Mouse (Mus musculus) intestine, embryonic 15.5 days (tissue): ENCODE measurements around the gene Zc3hav1. TPM values are rescaled to one million over a fixed set of nuclear protein-coding genes. Genes with fewer than 3 reads are reported as not detected.

Source experiments
- ATAC-seq: fragments of 200-750 bp; cut with Nextera tagmentation; 2 replicates; pipeline ENCODE4 v1.8.0; 2017; ENCODE audit warnings: moderate TSS enrichment, moderate library complexity
- H3K27ac ChIP-seq: fragments of 300-500 bp; sonication (generic); 2 replicates; pipeline ENCODE4 v1.5.1; 2015; ENCODE audit warnings: mild to moderate bottlenecking, inconsistent platforms
- H3K27me3 ChIP-seq: fragments of 300-500 bp; sonication (generic); replicated peaks from 2 replicates; pipeline ENCODE4 v1.6.1; 2015; ENCODE audit warnings: inconsistent platforms
- H3K36me3 ChIP-seq: fragments of 300-500 bp; sonication (generic); 2 replicates; pipeline ENCODE4 v1.6.1; 2015; ENCODE audit warnings: inconsistent platforms
- H3K4me1 ChIP-seq: fragments of 300-500 bp; sonication (generic); replicated peaks from 2 replicates; pipeline ENCODE4 v1.6.1; 2015; ENCODE audit warnings: inconsistent platforms
- H3K4me2 ChIP-seq: fragments of 300-500 bp; sonication (generic); replicated peaks from 2 replicates; pipeline ENCODE4 v1.6.1; 2015; ENCODE audit warnings: mild to moderate bottlenecking, inconsistent platforms
- H3K4me3 ChIP-seq: fragments of 300-500 bp; sonication (generic); replicated peaks from 2 replicates; pipeline ENCODE4 v1.5.1; 2015; ENCODE audit warnings: inconsistent platforms
- H3K9ac ChIP-seq: fragments of 300-500 bp; sonication (generic); 2 replicates; pipeline ENCODE4 v1.6.1; 2015; ENCODE audit warnings: inconsistent platforms
- H3K9me3 ChIP-seq: fragments of 300-500 bp; sonication (generic); 2 replicates; pipeline ENCODE4 v1.6.1; 2016; ENCODE audit warnings: inconsistent platforms
- WGBS: fragments of 180-500 bp; shearing (Covaris S2); methylation state at CpG from one replicate; pipeline ENCODE4 v1.1.7; 2015; 5-methylcytosine and 5-hydroxymethylcytosine counted together
- polyA plus RNA-seq: library from polyadenylated mRNA; unstranded; fragments of >200 nt; fragmentation: Nextera tagmentation; extraction: Ambion mirVana; gene quantifications from 2 replicates; pipeline ENCODE4 v1.2.1, GENCODE M21; 2015

Zc3hav1 gene
- polyA plus RNA-seq = 13.9 and 15.2 TPM in 2 replicates

DNA sequence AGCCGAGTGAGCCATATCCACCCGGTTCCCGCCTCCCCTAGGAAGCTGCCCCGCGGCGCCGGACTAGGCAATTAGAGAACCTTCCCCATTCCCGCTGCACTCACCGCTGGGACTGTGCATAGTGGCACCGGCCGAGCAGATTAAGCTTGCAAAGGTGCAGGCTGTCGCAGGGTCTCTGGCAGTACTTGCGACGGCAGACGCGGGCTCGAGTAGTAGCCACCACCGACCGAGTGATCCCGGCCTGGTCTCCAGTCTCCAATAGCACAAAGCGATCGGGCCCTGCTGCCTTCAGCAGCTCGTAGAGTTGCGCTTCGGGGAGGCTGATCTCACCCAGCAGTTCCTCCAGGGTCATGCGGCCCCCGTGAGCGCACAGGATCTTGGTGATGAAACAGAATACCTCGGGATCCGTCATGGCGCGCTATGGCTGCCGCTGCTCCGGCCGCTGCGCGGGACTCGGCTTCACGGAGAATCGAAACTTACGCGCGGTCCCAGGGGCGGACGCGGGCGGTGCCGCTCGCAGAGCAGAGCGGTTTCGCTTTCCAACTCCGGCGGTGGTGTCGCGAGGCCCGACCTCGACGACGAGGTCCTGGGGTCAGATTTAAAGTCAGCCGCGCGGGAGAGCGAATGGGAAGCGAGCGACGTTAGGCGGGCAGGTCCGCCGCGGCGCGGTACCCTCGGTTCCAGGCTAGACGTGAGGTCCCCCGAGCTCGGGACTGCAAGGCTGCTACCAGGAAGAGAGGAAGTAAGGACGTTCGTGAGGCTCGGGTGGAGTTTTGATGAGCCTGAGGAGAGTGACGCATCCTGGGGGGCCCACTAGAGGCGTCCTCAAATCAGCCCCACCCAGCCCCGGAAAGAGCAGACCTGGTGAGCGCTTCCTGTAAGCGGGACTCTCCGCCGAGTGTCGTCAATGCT is at the start of gene Zc3hav1:
TSS of gene Zc3hav1 (minus strand) at position 793 of the 912 bp plus-strand sequence.
- H3K27ac ChIP-seq = peak within 1 kb of the TSS; percentile 79
- no peaks in the 10 kb centered on the region for H3K9me3 ChIP-seq
- peak; percentile 95 for ATAC-seq
- under 1% methylated on average over 87 of the region's 87 CpGs for WGBS
- peak within 1 kb of the TSS; percentile 82 for H3K4me2 ChIP-seq
- H3K4me3 ChIP-seq = peak within 1 kb of the TSS; percentile 63
- no peaks in the 10 kb centered on the region for H3K36me3 ChIP-seq
- peaks cover 5% of the 10 kb centered on the region for H3K27me3 ChIP-seq
- peaks cover 12% of the 10 kb centered on the region; the same call in 1 of the 2 replicates for H3K4me1 ChIP-seq
- H3K9ac ChIP-seq = peak within 1 kb of the TSS; percentile 60

GRCm38 (mm10) chr6:38389671-38390070 is 35.3 kb upstream of the Zc3hav1 start:
- Histone ChIP-seq H3K27ac (no peak overlapping the region), H3K4me3 (no peak overlapping the region), H3K4me2 (no peak overlapping the region), H3K4me1 (no peaks in the 10 kb centered on the region), H3K36me3 (no peaks in the 10 kb centered on the region), H3K27me3 (no peaks in the 10 kb centered on the region), H3K9ac (no peak overlapping the region), H3K9me3 (no peaks in the 10 kb centered on the region)
- WGBS = 84% methylated on average over 3 of the region's 3 CpGs
- no peak for ATAC-seq

GRCm38 (mm10) chr6:38381129-38381771 is 26.8 kb upstream of the Zc3hav1 start, which contains the start of gene Ttc26:
Ttc26 (plus strand) TSS chr6:38381469.
- ATAC-seq = peak; percentile 95
- Histone ChIP-seq H3K27ac (no peak within 1 kb of the TSS), H3K4me1 (no peaks in the 10 kb centered on the region), H3K9me3 (no peaks in the 10 kb centered on the region), H3K27me3 (no peaks in the 10 kb centered on the region), H3K9ac (peak within 1 kb of the TSS; percentile 54), H3K4me3 (peak within 1 kb of the TSS; percentile 62), H3K36me3 (no peaks in the 10 kb centered on the region), H3K4me2 (peak within 1 kb of the TSS; percentile 79)
- under 1% methylated on average over 26 of the region's 26 CpGs for WGBS

GRCm38 (mm10) chr6:38380764-38381128 is 26.3 kb upstream of the Zc3hav1 start:
- no peaks in the 10 kb centered on the region for H3K27me3 ChIP-seq
- peak overlapping the region; percentile 54 for H3K9ac ChIP-seq
- H3K4me1 ChIP-seq = no peaks in the 10 kb centered on the region
- no peaks in the 10 kb centered on the region for H3K9me3 ChIP-seq
- H3K27ac ChIP-seq = no peak overlapping the region
- H3K36me3 ChIP-seq = no peaks in the 10 kb centered on the region
- H3K4me3 ChIP-seq = peak overlapping the region; percentile 62
- ATAC-seq = no peak
- 2% methylated on average over 4 of the region's 4 CpGs for WGBS
- peak overlapping the region; percentile 79 for H3K4me2 ChIP-seq

DNA sequence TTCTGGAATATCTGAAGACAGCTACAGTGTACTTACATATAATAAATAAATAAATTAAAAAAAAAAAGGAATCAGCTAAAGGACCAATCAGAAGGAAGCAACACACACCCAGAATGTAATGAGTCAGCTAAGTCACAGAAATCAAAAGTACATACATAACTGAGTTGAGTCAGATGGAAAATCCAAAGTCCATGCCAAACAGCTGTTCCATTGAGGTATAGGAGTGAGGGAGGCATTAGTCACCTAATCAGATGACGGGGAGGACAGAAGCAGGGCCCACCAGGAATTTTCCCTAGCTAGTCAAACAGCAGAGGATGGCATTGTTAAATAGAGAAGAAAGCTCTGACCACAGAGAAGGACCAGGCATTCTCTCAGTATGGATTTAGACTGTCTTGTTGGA is 19.9 kb upstream of the Zc3hav1 start:
- no peak overlapping the region for H3K9ac ChIP-seq
- H3K36me3 ChIP-seq = no peaks in the 10 kb centered on the region
- ATAC-seq = no peak
- H3K9me3 ChIP-seq = no peaks in the 10 kb centered on the region
- no peaks in the 10 kb centered on the region for H3K27me3 ChIP-seq
- no peaks in the 10 kb centered on the region for H3K4me1 ChIP-seq
- 60% methylated on average over 1 of the region's 1 CpGs for WGBS
- H3K4me3 ChIP-seq = no peak overlapping the region
- H3K27ac ChIP-seq = no peak overlapping the region
- no peak overlapping the region for H3K4me2 ChIP-seq

- no peaks in the 10 kb centered on the region for H3K9me3 ChIP-seq
- H3K4me2 ChIP-seq = no peak overlapping the region
- no peak for ATAC-seq
- WGBS = 77% methylated on average over 3 of the region's 3 CpGs
- H3K27me3 ChIP-seq = no peaks in the 10 kb centered on the region
- H3K9ac ChIP-seq = no peak overlapping the region
- H3K27ac ChIP-seq = no peak overlapping the region
- H3K36me3 ChIP-seq = no peaks in the 10 kb centered on the region
- H3K4me1 ChIP-seq = no peaks in the 10 kb centered on the region
- H3K4me3 ChIP-seq = no peak overlapping the region
Observed at GRCm38 (mm10) chr6:38369945-38370344, 15.5 kb upstream of the Zc3hav1 start.

DNA sequence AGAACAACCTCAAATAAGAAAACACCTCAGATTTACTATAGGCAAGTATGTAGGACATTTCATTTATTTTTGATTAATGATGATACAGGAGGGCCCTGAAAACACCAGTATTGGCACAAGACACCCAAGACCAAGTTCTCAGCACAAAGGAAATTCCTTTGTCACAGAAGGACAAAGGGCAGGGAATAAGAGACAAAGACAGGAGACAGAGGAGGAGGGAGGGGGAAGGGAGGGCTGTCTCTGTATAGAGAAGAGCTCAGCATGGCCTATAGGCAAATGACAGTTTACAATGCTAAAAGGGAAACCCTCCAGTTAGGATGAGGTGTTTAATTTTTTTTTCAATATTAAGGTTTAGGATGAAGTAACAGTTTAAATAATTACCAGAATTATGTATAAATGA is 9.7 kb upstream of the Zc3hav1 start:
- Histone ChIP-seq H3K9ac (no peak overlapping the region), H3K9me3 (no peaks in the 10 kb centered on the region), H3K27ac (no peak overlapping the region), H3K36me3 (no peaks in the 10 kb centered on the region), H3K4me3 (no peak overlapping the region), H3K27me3 (no peaks in the 10 kb centered on the region), H3K4me1 (no peaks in the 10 kb centered on the region), H3K4me2 (no peak overlapping the region)
- ATAC-seq = no peak

DNA sequence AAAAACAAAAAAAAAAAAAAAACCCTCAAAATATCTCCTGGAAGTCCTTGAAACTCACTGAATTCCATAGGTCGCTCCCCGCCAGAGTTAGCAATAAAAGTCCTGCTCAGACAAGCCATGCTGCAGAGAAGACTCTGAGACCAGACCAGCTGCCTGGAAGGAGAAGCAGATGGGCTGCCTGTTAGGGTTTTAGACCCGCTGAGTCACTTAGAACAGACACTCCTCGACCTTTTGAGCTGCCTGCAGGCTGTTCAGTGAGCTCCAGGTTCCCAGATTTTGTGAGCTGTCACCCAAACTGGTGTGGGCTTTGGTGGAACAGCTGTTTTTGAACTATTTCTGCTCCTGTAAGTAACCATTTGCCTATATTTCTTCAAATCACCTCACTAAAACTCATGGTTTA is 9.0 kb upstream of the Zc3hav1 start:
- H3K27me3 ChIP-seq = no peaks in the 10 kb centered on the region
- no peaks in the 10 kb centered on the region for H3K9me3 ChIP-seq
- H3K27ac ChIP-seq = no peak overlapping the region
- H3K9ac ChIP-seq = no peak overlapping the region
- H3K4me3 ChIP-seq = no peak overlapping the region
- ATAC-seq = no peak
- no peaks in the 10 kb centered on the region for H3K4me1 ChIP-seq
- no peaks in the 10 kb centered on the region for H3K36me3 ChIP-seq
- no peak overlapping the region for H3K4me2 ChIP-seq
- 53% methylated on average over 4 of the region's 4 CpGs for WGBS

DNA sequence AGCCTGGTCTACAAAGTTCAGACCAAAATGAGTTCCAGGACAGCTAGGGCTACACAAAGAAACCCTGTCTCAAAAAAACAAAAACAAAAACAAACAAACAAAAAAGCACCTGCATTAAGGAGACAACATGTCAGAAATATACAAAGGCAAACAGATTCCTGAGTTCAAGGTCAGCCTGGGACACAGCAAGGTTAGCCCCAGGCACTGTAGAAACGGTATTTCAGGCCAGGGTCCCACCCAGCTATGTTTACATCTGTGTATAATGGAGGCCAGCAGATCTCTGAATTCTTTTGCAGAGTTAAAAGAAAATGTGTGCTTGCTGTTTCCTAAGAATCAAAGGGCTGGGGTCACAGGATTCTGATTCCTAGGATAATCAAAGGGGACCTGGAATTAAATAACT is 7.5 kb upstream of the Zc3hav1 start:
- 41% methylated on average over 1 of the region's 1 CpGs for WGBS
- Histone ChIP-seq H3K27me3 (no peaks in the 10 kb centered on the region), H3K36me3 (no peaks in the 10 kb centered on the region), H3K4me3 (no peak overlapping the region), H3K4me2 (no peak overlapping the region), H3K9me3 (no peaks in the 10 kb centered on the region), H3K9ac (no peak overlapping the region), H3K27ac (no peak overlapping the region), H3K4me1 (no peaks in the 10 kb centered on the region)
- ATAC-seq = no peak

- no peak overlapping the region for H3K9ac ChIP-seq
- no peak for ATAC-seq
- no peak overlapping the region for H3K4me2 ChIP-seq
- H3K4me3 ChIP-seq = no peak overlapping the region
- peaks cover under 1% of the 10 kb centered on the region; the same call in 1 of the 2 replicates for H3K27me3 ChIP-seq
- 67% methylated on average over 4 of the region's 4 CpGs for WGBS
- no peaks in the 10 kb centered on the region for H3K9me3 ChIP-seq
- H3K36me3 ChIP-seq = no peaks in the 10 kb centered on the region
- H3K27ac ChIP-seq = no peak overlapping the region
- no peaks in the 10 kb centered on the region for H3K4me1 ChIP-seq
Observed at GRCm38 (mm10) chr6:38361065-38361464, 6.7 kb upstream of the Zc3hav1 start.

DNA sequence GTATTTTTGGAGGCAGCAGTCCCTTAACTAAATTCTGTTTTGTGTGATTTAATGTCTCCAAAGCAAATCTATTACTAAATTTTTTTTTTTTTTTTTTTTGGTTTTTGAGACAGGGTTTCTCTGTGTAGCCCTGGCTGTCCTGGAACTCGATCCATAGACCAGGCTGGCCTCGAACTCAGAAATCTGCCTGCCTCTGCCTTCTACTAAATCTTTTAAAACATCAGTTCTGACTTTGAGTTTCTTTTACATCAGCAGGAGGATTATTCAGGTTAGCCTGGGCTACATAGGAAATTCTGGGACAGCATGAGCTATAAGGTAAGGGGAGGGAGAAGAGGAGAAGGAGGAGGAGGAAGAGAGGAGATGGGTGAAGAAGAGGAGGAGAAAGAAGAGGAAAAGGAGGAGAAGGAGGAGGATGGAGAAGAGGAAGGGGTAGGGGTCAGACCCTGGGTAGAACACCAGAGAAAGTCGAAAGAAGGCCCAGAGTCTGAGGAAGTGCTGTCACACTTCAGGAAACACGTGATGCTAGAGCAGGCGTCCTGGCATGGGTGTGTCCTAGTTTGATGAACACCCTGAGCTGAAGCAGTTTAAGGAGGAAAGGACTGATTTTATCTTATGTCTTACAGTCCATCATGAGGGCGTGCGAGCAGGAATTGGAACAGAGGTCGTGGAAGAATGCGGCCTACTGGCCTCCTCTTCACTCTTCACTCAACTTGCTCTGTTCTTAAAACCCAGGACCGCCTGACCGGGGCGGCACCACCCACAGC is 5.5 kb upstream of the Zc3hav1 start:
- Histone ChIP-seq H3K4me3 (no peak overlapping the region), H3K4me1 (peaks cover 2% of the 10 kb centered on the region; the same call in 1 of the 2 replicates), H3K9ac (no peak overlapping the region), H3K9me3 (no peaks in the 10 kb centered on the region), H3K4me2 (no peak overlapping the region), H3K36me3 (no peaks in the 10 kb centered on the region), H3K27ac (no peak overlapping the region), H3K27me3 (peaks cover 3% of the 10 kb centered on the region)
- WGBS = 80% methylated on average over 12 of the region's 12 CpGs
- ATAC-seq = peak; percentile 53; the same call in 1 of the 2 replicates
